Mouse (Mus musculus): ENCODE data around the gene Usp3.

GRCm38 (mm10) chr9:66504518-66504917 lies 88.4 kb downstream of the Usp3 start:
- TF ChIP-seq CTCF (IDR thresholded peaks at IDR 0.05; ENCODE audit: borderline replicate concordance, extremely low read depth, insufficient read depth, insufficient read length), result no peak
- no peak for TF ChIP-seq POLR2A (IDR thresholded peaks at IDR 0.05; ENCODE audit: borderline replicate concordance, extremely low read depth, insufficient read depth, insufficient read length, poor library complexity, severe bottlenecking)
